ENCODE assay signal across 9 mouse cellular contexts in genomic region chr6:122382046-122382445, GRCm38 (mm10).
"Had no signal": no experiment of that assay in that cellular context is flagged by ENCODE, and none has a peak within 500 bp of the region (broad histone marks: within the 10 kb centered on the region; RNA-seq: fewer than 3 reads in every experiment).

No protein-coding gene starts in this region.

- H3K9me3 ChIP-seq: liver, embryonic 15.5 days; midbrain, embryonic 12.5 days had no signal

- H3K27me3 ChIP-seq: liver, embryonic 15.5 days; midbrain, embryonic 12.5 days had no signal

- H3K27ac ChIP-seq: layer of hippocampus, adult 2 months; liver, embryonic 15.5 days; midbrain, embryonic 12.5 days had no signal

- H3K36me3 ChIP-seq: liver, embryonic 15.5 days; midbrain, embryonic 12.5 days had no signal

- H3K4me1 ChIP-seq: liver, embryonic 15.5 days; midbrain, embryonic 12.5 days had no signal

- DNase-seq: kidney, adult 8-10 months; kidney, postnatal 36 days; lung, adult 2 months; lung, postnatal 36 days; right cerebral cortex, postnatal 14 days; thymus, postnatal 4 days had no signal

- H3K4me3 ChIP-seq: layer of hippocampus, adult 2 months; liver, embryonic 15.5 days; midbrain, embryonic 12.5 days had no signal
